Mouse (Mus musculus) testis, adult 2 months (tissue): ENCODE measurements around the gene Mycn. TPM values are rescaled to one million over a fixed set of nuclear protein-coding genes. Genes with fewer than 3 reads are reported as not detected.
A peak's percentile ranks its signal among the peaks of the same experiment; 100 is the strongest.

Experiments
- H3K27ac ChIP-seq: fragments of 200-500 bp; 2 replicates; pipeline ENCODE4 v1.5.1; 2012; ENCODE audit warnings: low read depth, low read length; ENCODE audit not compliant: control insufficient read depth, insufficient read depth
- H3K27me3 ChIP-seq: fragments of 200-500 bp; 2 replicates; pipeline ENCODE4 v1.6.1; 2012; ENCODE audit warnings: mild to moderate bottlenecking, low read length, moderate library complexity; ENCODE audit not compliant: control insufficient read depth, insufficient read depth
- H3K36me3 ChIP-seq: fragments of 200-500 bp; 2 replicates; pipeline ENCODE4 v1.6.1; 2012; ENCODE audit warnings: mild to moderate bottlenecking, low read length; ENCODE audit not compliant: control insufficient read depth, insufficient read depth
- H3K4me1 ChIP-seq: fragments of 200-500 bp; 2 replicates; pipeline ENCODE4 v1.6.1; 2012; ENCODE audit warnings: low read length; ENCODE audit not compliant: control insufficient read depth, insufficient read depth
- H3K4me3 ChIP-seq: fragments of 200-500 bp; 2 replicates; pipeline ENCODE4 v1.5.1; 2012; ENCODE audit warnings: low read depth, mild to moderate bottlenecking, low read length, moderate library complexity, mixed read lengths; ENCODE audit not compliant: control insufficient read depth
- CTCF ChIP-seq: fragments of 200-500 bp; IDR thresholded peaks from 2 replicates; pipeline ENCODE4 v1.5.1; 2012; ENCODE audit warnings: low read depth, mild to moderate bottlenecking, inconsistent platforms, low read length, moderate library complexity; ENCODE audit not compliant: control insufficient read depth, insufficient read depth, insufficient replicate concordance
- POLR2A ChIP-seq: fragments of 200-500 bp; IDR thresholded peaks from 2 replicates; pipeline ENCODE4 v1.6.1; 2012; ENCODE audit warnings: low read depth, mild to moderate bottlenecking, inconsistent platforms, low read length, moderate library complexity; ENCODE audit not compliant: control insufficient read depth
- polyA plus RNA-seq: library from polyadenylated mRNA; depleted of rRNA; stranded (reverse); fragments of >200 nt; gene quantifications from 2 replicates; pipeline ENCODE4 v1.2.3, GENCODE M21; 2012

Mycn gene
- polyA plus RNA-seq, 1 experiment, result 1.6 TPM

GRCm38 (mm10) chr12:12905117-12905516 is 36.6 kb downstream of the Mycn start:
- H3K27ac ChIP-seq, result no peak overlapping the region; the same call in 1 of the 2 replicates
- TF ChIP-seq POLR2A (no peak), CTCF (no peak)

GRCm38 (mm10) chr12:12904512-12904953 is 37.2 kb downstream of the Mycn start:
- H3K4me3 ChIP-seq, result peak overlapping the region; percentile 75
- H3K36me3 ChIP-seq, result no peaks in the 10 kb centered on the region
- TF ChIP-seq POLR2A, result peak; percentile 74
- TF ChIP-seq CTCF, result no peak
- H3K27me3 ChIP-seq, result no peaks in the 10 kb centered on the region
- H3K4me1 ChIP-seq, result peaks cover 16% of the 10 kb centered on the region
- H3K27ac ChIP-seq, result peak overlapping the region; percentile 34

More at GRCm38 (mm10) chr12:12905117-12905516, 36.6 kb downstream of the Mycn start:
- H3K4me3 ChIP-seq, result peak overlapping the region; percentile 75
- H3K27me3 ChIP-seq, result no peaks in the 10 kb centered on the region
- no peaks in the 10 kb centered on the region for H3K36me3 ChIP-seq
- peaks cover 16% of the 10 kb centered on the region for H3K4me1 ChIP-seq

DNA sequence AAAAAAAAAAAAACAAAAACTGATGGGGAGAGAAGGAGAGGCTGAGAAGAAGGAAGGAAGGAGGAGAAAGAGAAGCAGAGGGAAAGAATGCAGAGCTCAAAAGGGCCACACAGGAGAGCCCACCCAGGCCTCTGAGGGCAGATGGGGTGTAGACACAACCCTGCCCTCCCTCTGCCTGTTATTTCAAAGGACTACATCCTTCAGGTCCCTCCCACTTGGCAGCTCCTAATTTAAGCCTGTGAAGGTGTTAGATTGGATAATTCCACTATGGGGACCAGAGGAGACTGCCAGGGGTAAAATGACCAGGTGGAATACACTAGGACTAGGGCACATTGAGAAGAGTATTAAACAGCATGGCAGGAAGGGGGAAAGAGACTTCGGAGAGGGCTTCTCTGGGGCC is 37.6 kb downstream of the Mycn start:
- Histone ChIP-seq H3K4me1 (peaks cover 16% of the 10 kb centered on the region), H3K4me3 (peak overlapping the region; percentile 75), H3K27me3 (no peaks in the 10 kb centered on the region), H3K27ac (no peak overlapping the region; the same call in 1 of the 2 replicates), H3K36me3 (no peaks in the 10 kb centered on the region)
- TF ChIP-seq POLR2A (no peak), CTCF (no peak)

- Histone ChIP-seq H3K4me3 (peak overlapping the region; percentile 13; the same call in 1 of the 2 replicates), H3K27ac (no peak overlapping the region), H3K36me3 (no peaks in the 10 kb centered on the region), H3K4me1 (peaks cover 16% of the 10 kb centered on the region), H3K27me3 (no peaks in the 10 kb centered on the region)
- no peak for TF ChIP-seq CTCF
- TF ChIP-seq POLR2A, result no peak
Measured at GRCm38 (mm10) chr12:12902403-12902802, 39.3 kb downstream of the Mycn start.

GRCm38 (mm10) chr12:12898356-12899126 is 43.2 kb downstream of the Mycn start:
- H3K27me3 ChIP-seq, result no peaks in the 10 kb centered on the region
- H3K4me1 ChIP-seq, result no peaks in the 10 kb centered on the region; the same call in none of the 2 replicates
- no peaks in the 10 kb centered on the region for H3K36me3 ChIP-seq
- H3K4me3 ChIP-seq, result no peak overlapping the region
- H3K27ac ChIP-seq, result no peak overlapping the region
- no peak for TF ChIP-seq CTCF
- no peak for TF ChIP-seq POLR2A

DNA sequence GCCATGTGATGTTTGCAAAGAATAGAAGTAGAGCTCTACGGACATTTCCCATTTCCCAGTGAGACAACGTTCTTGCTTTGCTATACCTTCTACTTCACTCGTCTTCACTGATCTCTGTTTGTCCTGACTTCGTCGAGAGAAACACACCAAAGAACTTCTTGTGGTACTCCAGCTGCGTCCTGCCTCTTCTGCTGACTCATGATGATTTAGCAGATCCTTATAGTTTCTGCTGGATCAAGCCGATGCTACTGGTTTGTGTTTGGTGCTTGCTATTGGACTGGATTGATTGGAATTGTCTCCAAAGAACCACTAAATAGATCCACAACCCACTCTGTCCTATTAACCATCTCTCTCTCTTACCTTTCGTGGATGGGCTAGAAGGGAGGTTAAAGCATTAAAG is 47.7 kb downstream of the Mycn start:
- no peak overlapping the region for H3K4me3 ChIP-seq
- H3K27ac ChIP-seq, result no peak overlapping the region
- TF ChIP-seq POLR2A, result no peak
- TF ChIP-seq CTCF, result no peak
- H3K36me3 ChIP-seq, result no peaks in the 10 kb centered on the region
- no peaks in the 10 kb centered on the region for H3K27me3 ChIP-seq
- no peaks in the 10 kb centered on the region for H3K4me1 ChIP-seq

- TF ChIP-seq CTCF, result no peak
- TF ChIP-seq POLR2A, result no peak
- H3K4me3 ChIP-seq, result no peak overlapping the region
- no peaks in the 10 kb centered on the region for H3K27me3 ChIP-seq
- H3K36me3 ChIP-seq, result no peaks in the 10 kb centered on the region
- H3K4me1 ChIP-seq, result no peaks in the 10 kb centered on the region
- no peak overlapping the region for H3K27ac ChIP-seq
Measured at GRCm38 (mm10) chr12:12886191-12886889, 55.4 kb downstream of the Mycn start.
